Mouse (Mus musculus) gastrocnemius, postnatal 25 days (tissue): Measurements from ENCODE around the gene Sfxn2. TPM values are rescaled to one million over a fixed set of nuclear protein-coding genes. Genes with fewer than 3 reads are reported as not detected.

ENCODE experiments used
- DNase-seq: peaks from one replicate; pipeline ENCODE4 v3.0.0; 2022
- long read RNA-seq, 2 experiments: library from polyadenylated mRNA; stranded (forward); transcript quantifications; one replicate each; pipeline ENCODE4 v2.0.0; 2021
- total RNA-seq, 2 experiments: library from RNA; stranded (reverse); gene quantifications; 1 replicate in 1 of 2; 2 replicates in 1 of 2; pipeline ENCODE4 v1.2.3; 2021

The Sfxn2 gene
- total RNA-seq = 1 to 10 TPM; 2.8 TPM
- long read RNA-seq, experiment 1, partial matches to known transcripts = 0 of 1 reads
- long read RNA-seq, experiment 1, other reads (novel, unspliced or antisense) = 1 of 1 reads
- long read RNA-seq, experiment 2, partial matches to known transcripts = 1 of 2 reads
- long read RNA-seq, experiment 2, other reads (novel, unspliced or antisense) = 0 of 2 reads

- peak; percentile 97 for DNase-seq
These were observed at the start of gene Sfxn2, which contains the start of gene Arl3 for GRCm38 (mm10) chr19:46572951-46573937. Sfxn2 (plus strand) TSS chr19:46573365. Arl3 (minus strand) TSS chr19:46573198.

DNA sequence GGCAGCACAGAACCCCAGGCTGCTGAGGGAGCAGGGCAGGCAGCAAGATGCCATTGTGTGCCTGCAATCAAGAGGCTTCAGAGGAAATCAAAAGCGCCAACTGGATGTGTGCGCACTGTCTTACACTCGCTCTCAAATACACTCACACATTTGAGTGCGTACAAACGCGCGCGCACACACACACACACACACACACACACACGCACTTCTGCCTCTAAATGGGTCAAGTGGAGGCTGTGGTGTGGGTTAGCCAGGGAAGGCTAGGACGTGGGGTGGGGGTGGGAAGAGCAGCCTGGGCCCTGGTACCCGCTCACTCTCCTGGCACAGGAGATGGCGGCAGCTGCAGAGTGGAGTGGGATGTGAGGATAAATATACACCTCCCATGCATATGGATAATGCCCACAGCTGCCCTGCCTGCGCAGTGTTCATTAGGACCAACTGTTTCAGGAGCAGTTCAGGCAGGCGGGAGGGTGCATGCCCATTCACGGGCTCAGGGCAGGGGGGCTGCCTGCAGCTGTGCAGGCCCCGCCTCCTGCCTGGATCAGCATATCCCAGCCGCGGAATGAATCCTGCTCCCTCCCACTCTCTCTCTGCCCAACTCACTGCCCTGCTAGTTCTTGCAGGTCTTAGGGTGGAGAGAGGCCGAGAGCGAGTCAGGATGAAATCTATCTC lies 49.5 kb upstream of the Sfxn2 start:
- DNase-seq = peak; percentile 62

DNA sequence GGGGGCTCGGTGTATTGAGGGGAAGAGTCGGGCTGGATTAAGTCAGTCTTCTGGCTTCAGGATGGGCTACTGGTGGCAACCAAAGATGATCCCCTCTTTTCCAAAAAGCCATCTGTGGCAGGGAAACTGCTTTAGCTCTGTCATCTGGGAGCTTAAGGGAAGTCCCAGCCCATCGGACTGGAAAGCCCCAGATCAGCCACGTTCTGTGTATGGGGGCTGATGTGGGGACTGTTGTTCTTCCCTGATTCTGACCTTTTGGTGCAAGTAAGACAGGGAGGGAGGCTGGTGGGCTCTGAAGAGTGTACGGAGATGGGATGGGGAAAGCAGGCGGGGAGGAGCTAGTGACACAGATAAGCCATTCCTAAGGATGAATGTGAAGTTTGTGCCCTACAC lies 49.0 kb upstream of the Sfxn2 start:
- DNase-seq = no peak

GRCm38 (mm10) chr19:46524601-46525321 lies 48.4 kb upstream of the Sfxn2 start:
- DNase-seq = peak; percentile 76

DNA sequence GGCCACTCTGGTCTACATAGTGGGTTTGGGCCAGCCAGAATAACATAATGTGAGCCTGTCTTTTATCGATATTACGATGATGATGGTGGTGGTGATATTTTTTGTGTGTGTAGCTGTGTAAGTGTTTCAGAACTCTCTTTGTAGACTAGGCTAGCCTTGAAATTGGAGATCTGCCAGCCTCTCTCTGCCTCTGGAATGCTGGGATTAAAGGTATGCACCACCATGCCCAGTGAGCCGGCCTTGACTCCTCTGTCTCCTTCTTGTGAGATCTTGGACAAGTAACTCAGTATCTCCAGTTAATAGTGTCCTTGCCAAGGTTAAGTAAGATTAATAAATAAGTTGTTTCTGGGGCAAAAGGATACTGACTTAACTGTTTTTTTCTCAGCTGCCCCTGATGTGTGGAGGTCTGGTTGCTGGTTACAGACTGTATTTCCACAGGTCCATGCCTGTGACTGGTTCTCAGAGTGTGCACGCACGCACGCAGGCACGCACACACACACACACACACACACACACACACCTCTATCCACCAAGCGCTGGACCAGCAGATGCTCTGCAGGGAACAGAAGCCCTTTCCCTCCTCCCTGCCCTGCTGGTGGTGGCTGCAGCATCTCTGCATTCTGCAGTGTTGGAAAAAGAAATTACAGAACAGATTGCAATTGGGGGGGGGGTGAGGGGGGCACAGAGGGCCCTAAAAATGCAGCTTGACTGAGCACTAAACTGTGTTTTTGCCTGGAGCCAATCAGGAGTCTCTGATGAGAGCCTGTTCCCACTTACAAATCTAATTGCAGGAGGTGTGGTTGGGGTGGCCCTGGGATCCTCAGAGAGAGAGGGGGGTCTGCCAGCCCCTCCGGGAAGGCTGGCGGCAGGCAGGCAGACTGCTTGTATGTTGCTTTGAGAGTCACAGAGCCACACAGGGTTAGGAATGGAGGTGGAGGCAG lies 47.2 kb upstream of the Sfxn2 start:
- no peak for DNase-seq

DNA sequence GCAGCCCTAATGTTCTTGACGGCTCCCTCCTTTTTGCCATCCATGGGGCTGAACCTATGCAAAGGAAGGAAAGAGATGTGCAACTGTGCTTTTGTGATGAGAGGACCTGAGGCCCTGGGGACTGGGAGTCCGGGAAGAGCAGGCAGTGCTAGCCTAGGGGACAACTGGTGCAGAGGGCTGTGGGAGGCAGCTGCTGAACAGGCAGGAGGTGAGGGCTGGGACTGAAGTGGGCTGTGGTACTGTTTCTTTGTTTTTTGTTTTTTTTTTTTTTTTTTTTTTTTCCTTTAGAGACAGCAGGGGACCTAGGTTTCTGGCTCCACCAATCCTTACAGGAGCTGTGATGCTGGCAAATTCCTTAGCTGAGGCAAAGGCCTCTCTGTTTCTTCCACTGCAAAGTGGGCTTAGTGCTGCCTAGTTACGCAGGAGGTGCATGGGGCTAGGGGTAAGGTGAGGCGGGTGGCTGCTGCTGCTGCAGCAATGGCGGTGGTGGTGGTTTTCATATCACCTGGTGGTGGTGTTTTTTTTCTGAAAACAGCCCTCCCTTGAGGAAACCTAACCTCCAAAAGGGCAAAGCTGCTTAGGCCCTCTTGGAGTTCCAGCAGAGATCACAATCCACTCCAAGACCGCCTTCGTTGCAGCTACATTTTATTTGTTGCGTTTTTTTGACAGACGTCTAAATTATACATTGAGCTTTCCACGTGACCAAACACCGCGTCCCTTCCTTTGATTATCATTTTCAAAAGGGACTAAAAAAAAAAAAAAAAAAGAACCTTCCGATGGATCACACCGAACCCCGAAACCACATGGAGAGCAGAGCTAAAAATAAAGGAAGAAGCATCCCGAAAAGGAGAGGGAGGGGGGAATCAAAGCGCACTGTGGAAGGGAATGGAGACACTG lies 45.3 kb upstream of the Sfxn2 start:
- no peak for DNase-seq

GRCm38 (mm10) chr19:46528529-46529213 lies 44.5 kb upstream of the Sfxn2 start:
- peak; percentile 47 for DNase-seq

- DNase-seq = no peak
These were observed 43.3 kb upstream of the Sfxn2 start for GRCm38 (mm10) chr19:46529601-46530448.

DNA sequence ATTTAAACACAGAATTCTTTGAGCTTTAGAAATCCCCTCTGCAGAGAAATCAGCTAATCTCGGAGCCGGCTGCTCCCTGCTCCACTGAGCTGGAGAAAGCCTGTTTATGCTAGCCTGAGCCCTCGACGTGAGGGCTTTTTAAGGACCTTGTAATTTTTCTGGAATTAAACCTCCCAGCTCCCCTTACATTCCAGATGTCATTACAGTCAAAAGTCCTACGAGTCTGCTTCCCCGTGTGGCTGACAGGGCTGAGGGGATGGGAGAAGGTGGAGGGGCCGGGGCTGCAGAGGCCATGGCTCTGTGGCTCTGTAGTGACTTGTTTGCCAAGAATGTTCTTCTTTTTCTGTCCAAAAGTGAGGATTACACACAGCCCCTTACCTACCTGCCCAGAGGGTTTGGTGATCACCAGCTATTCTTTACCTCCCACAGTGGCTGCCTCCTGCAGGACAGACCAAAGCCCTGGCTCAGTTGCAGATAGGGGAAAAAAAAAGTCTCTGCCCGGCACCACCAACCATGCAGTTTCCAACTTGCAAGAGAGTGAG lies 42.6 kb upstream of the Sfxn2 start:
- DNase-seq = no peak

DNA sequence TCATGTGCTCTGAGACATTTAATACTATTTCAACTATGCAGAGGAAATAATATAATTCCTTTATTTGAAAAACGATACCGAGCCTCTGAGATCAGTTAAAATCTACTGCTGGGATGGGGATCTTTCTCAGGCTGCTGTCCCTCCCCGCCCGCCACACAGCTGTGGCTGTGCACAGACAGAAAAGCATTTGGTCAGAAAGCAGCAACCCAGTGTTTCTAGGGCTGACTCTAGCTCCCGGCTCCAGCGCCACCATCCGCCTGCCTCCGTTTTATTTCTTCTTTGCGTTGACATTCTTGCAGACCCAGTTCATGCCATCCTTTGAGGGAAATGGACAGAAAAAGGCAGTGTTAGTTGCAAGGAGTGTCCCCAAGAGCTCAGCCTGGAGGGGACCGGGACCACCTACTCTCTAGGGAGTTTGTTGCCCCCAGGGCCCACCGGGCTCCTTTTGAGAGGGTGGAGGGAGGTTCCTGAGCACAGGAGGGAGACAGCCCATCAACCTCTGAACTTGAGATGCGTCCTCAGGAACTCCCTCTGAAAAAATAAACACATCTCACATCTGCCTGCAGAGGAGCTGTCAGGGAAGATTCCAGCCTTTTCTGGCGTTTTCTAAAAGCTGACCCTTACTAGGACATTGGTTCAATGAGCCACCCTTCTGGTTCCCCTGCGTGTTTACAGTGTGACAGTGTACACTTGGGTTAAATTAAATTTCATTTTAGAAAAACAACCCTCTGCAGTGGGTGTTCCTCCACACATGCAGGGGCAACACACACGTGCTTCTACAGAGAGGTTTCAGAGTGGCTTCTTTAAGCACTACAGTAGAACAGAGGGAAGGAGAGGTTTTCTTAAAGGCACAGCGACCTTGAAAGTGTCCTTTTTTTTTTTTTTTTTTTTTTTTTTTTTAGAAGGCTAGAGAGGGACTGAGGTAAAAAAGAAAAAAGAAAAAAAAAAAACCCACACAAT lies 41.8 kb upstream of the Sfxn2 start:
- DNase-seq = no peak

DNA sequence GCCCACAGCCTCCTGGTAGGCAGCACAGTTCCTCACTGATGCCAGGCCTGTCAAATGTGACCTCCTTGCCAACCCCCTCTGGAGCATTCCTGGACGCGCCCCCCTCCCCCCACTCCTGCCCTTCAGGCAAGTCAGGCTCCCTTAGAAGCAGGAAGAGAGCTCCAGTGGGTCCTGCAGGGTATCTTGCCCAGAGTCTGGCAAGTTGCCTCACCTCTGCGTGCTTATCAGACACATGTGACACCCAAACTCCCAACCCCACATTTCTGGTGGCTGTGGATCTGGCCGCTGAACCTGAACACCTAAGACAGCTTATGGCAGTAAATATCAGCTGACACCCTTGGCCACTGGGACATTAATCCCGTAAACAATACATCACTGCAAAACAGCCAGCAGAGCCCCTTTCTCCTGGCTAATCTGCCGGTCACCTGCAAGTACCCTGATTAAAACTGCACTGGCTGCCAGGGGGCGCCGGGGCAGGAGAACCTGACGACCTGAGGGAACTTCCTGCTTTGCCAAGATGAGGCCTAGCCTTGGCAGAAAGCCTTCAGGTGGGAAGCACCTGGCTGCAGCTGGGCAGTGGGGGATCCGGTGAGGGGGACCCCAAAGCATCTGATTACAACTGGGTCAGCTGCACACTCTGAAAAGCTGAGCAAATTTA lies 41.0 kb upstream of the Sfxn2 start:
- DNase-seq = no peak

- DNase-seq = no peak
These were observed 40.1 kb upstream of the Sfxn2 start for GRCm38 (mm10) chr19:46533066-46533465.

DNA sequence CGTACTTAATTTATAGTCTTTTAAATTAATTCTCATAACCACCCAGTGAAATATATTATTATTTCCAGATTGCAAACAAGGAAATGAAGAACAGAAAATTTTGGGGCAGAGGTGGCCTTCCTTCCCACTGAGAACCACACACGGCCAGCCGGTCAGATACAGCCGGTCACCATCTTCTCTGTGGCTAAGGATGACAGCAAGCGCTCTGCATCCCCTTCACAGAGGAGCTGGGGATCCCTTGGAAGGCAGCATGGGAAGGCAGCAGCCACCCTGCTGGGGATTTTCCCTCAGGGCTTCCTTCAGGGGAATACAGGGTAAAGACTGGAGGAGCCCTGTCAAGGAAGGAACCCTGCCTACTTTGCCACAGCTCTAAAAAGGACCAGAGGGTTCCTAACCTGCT lies 39.6 kb upstream of the Sfxn2 start:
- DNase-seq = no peak

DNA sequence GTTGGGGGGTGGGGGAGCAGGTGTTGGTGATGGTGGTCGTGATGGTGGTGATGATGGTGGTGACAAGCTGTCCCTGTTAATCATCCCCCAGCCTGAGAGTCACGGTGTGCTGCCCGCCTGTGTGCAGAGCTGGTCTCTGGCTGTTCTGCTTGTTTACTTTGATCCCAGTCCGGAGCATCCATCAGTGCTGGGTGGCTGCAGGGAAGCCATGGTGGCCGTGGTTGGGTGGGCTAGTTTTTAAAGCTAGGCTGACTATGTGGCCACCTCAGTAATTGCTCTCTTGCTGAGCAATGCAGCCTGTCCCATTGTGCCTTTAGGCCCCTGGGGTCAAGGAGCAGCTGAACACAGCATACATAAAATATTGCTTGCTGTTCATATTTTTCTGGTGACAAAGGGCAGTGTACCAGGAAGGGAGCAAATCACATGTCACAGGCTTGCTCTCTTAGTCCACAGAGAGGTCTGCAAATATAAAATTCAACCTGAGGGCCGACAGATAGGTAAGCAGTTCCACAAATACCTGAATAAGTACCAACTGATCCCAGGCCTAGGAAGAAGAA lies 38.5 kb upstream of the Sfxn2 start:
- DNase-seq = no peak

- no peak for DNase-seq
These were observed 35.8 kb upstream of the Sfxn2 start for GRCm38 (mm10) chr19:46537357-46537756.

DNA sequence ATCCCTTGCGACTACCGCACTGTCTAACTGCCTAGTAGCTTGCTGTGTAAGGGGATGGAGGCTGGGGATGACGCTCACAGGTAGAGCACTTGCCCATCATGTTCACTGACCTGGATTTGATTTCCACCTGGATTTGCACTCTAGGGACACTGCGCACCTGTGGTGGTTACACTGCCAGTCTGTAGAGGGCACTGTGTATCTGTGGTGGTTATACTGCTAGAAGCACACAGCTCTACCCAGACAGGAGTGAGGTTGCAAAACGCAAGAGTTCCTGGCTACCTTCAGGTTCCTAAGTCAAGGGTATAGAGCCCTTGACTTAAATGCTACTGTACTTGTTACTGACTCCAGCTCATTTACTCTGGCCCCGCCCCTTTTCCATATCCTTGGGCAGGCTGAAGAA lies 35.0 kb upstream of the Sfxn2 start:
- no peak for DNase-seq
